Mouse (Mus musculus): Measurements from ENCODE around the gene Bmpr1b.

Gene Bmpr1b

DNA sequence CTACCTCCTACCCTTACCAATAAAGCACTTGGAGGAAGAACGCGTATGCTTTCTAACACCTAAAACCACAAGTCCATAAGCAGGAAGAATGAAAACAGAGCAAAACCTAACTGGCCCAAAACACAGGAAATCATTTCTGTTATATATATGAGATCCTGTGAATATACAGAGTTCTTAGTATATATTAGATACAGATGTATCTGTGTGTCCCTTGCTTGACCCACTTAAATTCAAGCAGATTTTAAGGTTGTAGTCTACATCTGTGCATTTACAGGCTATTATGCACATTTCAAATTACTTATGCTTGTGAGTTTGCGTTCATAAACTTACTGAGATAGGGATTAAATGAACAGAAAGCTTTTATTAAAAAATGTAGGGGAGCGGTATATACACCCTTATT lies 271.5 kb downstream of the Bmpr1b start:
- DNase-seq: no peak

DNA sequence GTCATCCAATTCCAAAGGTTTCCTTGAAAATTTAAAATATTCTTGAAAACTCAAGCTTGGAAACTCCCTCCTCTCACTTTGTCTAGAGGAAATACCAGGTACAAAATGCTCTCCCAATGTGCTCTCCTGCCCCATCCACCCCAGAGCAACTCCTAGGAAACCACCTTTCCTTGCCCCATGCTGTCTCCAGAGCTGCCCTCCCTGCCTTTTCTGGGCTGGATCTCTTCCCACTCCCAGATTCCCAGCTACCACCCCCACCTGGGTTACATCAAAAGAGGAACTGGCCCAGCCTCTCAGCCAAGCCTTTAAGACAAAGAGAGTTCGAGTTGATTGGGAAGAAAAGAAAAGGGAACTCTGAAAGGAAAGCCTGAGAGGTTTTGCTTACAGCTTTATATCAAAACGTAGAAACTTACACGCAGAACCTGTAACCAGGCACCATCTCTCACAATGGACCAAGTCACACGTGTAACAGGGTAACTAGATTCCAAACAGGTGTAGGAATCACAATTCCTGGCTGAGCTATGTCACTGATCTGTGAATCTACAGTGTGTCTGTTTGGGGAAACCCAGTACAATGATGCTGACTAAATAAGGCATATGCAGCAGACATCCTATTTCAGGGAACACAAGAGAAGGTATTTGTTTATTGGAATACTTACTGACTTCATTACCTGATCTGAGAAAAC lies 272.2 kb downstream of the Bmpr1b start:
- DNase-seq: no peak

DNA sequence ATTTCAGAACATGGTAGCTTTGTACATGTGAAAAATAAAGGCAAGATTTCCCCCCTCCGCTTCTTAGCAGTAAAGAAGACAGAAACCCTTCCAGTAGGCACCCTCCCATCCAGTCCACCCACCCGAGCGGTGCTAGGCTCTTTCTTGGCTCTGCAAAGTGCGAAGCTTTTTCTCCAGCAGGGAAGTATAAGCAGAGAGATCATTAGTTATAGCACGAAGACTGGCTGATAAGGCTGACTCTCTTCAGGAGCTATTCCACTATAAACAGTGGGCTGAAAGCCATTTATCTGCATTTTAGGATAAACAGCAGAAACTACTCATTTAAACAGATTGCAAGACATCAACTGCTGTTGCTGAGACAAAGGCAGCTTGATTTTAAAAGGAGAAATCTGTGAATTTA lies 274.1 kb downstream of the Bmpr1b start:
- no peak for DNase-seq

DNA sequence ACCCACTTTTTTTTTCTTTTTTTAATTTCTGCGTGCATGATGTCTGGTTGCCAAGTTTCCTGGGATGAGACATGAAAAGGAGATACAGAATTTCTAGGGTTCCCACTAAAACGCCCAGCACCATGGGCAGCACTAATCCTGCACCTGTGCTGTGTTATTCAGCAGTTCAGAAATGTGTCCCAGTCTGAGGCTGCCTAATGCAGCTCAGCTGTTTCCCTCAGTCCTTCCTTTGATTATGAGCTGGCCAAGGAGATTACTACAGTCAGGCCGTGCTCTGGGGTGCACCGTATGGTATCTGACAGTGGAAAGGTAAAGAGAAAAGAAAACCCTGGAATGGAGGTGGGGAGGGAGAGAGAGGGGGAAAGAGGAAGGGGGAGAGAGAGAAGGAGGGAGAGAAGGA lies 278.6 kb downstream of the Bmpr1b start:
- no peak for DNase-seq

DNA sequence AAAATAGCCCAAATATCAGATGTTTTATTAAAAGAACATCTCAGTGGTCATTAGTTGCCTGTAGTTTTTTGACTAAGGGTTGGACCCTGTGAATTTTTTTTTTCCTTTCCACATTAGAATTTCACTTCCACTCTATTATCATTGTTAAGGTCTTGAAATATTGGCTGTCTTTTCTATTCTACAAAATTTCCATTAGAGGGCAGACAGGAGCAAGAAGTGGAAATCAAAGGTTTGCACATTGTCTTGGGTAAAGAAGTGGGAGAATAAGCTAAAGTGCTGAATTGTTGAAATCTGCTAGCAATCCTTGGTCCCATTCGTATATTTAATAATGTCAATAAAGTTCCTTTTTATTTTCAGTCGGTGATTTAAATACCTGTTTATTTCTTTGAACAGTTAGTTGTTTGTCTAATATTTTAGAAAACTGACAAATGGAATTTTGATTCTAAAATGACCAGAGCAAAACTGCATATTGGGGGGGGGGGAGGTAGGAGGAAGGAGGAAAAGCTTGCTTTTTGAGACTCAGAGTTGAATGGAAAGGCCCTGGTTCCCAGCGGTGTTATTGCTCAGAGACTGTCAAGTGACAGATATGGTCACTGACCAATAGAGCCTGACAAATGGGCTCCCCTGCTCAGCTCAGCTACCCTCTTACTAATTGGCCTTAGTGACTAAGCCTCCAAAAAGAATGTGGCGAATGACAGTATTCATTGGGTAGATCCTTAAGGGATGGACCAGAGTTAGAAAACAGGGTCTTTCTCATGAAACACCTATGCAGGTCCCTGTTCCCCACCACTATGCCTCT lies 281.6 kb downstream of the Bmpr1b start:
- no peak for DNase-seq

DNA sequence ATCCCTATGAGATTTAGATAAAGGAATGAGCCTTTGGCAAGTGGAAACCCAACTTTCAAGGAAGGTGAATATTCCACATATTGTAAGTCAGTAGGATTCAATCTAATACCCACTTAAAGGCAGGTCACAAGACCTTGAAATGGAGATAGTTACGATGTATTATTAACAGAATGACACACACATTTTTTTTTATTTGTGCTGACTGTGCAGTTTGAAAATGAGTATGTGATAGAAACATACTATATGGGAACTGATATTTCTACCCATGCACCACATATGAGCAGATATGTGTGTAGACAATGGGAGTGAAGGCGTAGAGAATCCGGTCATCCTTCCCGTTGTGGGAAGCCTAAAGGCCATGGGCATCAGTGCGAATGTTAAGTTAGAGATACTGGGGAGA lies 285.0 kb downstream of the Bmpr1b start:
- DNase-seq: no peak

DNA sequence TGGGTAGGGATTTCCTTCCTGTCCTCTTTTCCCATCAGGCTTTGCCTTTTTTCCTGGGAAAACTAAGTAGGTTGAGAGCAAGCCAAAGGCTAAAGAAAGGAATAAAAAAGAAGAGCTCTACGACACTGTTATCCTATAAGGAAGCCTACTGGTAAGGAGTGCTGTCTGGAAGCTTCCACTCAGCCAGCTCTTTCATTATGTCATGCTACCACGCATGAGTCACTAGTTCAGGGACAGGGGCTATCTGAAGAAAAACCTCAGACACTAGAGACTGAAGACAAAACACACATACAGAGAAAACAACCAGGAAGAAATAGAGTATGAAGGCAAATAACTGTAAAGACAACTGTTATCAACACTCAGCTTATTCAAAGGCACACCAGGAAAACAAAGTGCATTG lies 286.7 kb downstream of the Bmpr1b start:
- DNase-seq: no peak

DNA sequence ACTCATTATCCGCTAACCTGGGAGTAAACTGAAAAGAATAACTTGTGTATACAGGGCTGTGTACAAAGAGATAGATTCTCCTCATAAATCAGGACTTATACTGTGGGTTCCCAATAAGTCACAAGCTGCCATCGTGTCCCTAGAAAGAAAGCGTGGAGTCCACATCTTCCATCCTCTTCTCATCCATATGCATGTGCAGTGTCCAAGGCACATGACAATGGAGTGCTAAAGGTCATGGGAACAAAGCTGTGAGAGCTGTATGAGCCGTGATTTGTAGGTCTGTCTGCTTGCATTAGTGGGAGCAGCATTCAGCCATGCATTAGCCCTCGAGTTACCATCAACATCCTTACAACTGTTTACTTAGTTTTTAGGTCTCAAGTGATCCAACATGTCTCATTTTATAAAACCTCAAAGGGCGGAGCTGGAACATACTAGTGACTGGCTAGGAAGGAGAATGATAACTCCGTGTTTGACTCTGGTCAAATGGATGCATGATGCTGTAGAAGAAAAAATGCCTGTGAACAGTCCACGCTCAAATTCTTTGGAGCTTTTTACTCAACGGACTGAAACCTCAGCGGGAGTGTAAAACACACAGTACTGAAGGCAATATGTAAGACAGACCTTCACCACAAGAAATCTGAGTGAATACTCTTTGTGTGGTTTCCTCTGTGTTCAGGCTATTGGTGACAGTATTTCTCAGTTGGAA lies 296.7 kb downstream of the Bmpr1b start:
- DNase-seq: no peak

DNA sequence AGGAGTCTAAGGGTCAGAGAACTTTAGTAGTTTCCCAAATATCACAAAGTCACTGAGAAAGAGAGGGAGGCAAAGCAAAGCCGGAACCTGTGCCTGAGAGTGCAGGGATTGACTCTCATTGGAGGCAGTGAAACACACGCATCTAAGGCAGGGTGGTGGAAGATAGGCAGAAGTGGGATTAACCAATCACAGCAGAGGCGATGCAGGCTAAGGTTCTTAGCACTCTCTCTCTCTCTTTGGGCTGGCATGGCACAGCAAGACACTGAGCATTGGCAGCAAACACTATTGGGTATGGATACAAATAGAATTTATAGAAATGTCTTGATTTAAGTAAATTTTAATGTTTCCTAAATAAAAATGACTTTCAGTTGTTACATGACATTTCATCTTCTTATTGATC lies 297.4 kb downstream of the Bmpr1b start:
- DNase-seq: no peak

DNA sequence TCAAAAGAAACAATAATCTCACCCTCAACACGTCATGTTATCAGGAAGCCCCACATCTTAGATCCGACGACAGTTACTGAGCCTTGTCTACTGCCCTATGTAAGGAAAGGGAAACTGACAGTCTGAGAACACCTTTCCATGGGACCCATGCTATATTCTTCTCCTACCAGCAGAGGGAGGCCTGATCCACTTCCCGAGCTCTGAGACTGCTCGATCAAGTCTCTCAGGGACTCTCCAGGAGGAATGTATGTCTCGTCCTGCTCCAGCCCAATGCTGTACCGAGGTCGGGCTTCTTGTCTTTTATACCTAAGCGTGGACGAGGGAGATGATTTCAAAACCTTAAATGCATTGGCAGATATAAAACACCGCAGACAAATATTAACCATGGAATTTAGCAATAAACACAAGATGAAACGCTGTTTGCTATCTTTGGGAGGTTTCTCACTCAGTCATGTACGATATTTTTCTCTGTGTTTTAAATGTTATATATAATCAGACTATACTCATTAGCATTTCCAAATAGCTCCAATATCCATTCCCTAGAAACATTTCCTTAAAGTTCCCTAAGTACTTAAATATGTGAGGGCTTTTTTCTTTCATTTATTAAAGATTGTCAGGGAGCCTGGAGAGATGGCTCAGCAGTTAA lies 306.3 kb downstream of the Bmpr1b start:
- DNase-seq: no peak

DNA sequence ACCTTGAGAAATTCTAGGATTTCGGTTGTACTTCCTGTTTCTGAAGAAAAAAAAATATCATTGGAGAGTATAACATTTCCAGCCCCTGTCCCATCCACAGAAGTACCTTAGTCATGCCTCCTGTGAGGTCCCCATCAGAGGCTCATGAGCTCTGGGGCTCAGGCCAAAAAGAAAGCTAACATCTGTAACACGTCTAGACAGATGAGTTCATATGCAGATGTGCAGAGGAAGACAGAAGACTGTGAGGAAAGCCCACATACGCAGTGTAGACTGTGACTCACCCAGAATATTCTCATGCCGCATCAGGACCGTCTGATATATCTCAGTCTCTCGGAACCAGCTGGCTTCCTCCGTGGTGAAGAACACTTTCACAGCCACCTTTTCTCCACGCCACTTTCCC lies 312.1 kb downstream of the Bmpr1b start:
- DNase-seq: no peak

DNA sequence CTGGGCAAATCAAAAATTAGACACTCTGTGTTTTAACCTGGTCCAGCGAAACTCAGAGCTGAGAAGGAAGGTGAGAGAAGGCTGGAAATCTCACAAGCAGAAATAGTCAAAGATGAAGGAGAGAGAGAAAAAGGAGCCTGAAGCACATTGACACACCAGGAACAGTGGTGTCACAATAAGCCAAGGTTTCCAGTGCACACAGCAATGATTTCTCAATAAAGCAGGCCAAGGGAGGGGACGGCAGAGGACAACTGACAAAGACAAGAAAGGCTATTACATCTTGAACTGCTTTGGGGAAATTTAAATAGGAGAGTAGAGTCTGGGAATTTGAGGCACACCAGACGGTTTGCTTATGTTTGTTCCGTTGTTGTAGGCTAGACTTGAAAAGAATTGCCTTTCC lies 314.9 kb downstream of the Bmpr1b start:
- DNase-seq: no peak

DNA sequence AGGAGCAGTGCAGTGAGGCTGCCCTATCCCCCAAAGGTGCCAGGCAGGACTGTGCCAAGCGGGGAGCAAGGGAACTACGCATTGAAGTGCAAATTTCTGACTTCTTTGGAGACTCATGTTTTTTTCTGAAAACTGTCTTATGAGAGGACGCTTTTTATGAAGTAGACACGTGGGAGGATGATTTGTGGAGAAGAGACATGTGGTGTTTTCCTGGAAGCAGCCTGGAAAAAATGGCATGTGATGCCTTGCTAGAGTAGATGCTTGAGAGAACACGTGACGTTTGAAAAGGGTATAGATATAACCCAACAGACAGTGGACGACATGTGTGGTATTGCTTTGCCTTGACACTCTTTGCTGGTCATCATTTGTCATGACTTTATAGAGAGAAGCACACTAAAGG lies 319.1 kb downstream of the Bmpr1b start:
- no peak for DNase-seq

DNA sequence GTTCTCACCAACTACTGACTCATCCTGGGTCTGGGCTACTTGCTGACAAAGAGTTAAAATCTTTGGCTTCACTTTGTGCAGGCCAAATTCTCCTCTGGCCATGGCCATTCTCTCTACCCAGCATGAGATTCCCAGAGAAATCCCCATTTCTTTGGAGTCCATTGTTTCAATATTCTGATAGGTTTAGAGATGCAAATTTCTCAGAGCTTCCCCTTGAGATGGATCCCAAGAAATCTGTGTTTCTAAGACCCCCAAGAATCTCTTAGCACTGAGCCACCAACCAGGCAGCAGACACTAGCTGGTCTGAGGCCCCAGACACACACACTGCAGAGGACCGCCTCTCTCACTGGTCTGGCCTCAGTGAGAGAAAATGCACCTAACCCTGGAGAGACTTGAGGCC lies 320.0 kb downstream of the Bmpr1b start:
- no peak for DNase-seq

DNA sequence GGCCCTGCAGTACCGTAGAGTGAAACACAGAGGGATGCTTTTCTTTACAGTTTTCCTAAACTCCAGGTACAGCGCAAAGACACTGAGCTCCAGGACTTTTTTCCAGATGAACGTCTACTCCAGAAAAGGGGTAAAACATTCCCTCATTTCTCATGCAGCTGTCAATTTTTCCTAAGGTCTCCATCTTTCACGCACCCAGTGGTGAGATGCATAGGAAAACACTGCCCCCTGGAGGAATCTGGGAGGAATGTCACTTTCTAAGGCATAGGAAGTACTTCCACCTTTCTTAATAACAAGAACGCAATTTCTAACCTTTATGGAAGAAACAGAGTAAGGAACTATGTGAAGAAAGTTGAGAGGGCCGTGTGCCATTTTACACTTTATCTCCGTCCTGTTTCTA lies 330.4 kb downstream of the Bmpr1b start:
- DNase-seq: no peak

DNA sequence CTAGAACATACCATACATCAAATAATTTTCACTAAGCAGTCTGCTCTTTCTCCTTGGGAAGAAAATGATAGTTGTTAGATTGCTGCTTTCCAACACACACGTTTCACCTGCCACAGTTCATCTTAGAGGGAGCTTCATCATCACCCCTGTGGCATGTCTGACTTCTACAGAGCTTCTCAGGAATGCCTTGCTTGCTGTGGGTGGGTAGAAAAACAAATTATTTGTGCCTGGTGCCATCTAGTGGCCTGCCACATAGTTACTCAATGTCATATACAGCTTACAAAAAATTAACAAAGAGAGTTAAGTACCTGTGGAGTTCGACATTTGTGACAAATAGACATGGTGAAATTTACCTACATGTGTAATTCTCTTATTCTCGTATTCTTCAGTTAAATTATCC lies 338.1 kb downstream of the Bmpr1b start:
- no peak for DNase-seq

DNA sequence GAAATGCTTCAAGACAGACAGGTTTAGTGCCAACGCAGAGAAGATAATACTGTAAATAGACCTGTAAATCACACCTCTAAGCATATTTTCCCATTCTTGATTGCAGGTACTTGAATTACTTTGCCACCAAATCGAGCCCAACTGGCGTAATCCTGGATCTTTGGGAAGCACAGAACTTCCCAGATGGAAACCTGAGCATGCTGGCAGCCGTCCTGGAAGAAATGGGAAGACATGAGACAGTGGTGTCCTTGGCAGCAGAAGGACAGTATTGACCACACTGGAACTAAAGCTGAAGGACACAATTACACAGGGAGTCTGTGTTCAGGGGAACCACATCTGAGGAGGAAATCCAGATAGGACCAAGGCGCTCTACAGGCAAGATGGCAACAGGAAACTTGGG lies 340.9 kb downstream of the Bmpr1b start:
- no peak for DNase-seq

DNA sequence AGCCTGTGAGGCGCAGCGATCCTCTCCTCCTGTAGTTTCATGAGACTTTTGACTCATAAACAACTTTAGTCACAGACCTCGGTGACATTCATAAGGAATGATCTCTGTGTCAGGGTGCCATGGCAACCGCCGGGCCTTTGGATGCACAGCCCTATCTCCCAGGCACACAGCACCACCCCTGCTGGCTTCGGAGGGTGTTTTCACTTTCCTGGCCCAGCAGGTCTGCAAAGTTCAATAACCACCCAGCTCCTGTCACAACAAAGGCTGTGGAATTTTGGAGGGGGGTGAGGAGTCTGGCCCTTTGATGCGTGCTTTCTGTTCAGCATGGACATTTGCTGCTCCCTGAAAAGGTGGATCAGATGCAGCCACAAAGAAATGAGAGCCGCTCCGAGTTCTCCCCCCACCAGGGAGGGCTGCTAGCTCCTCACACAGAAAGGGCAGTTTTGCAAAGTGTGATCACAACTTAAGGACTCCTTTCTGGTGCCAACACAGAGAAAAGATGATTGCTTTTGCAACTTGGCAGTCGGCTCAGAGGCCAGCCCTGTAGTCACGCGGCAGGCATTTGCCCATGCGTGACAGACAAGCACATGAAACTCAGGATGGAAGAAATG lies 349.8 kb downstream of the Bmpr1b start:
- peak; percentile 85 for DNase-seq

DNA sequence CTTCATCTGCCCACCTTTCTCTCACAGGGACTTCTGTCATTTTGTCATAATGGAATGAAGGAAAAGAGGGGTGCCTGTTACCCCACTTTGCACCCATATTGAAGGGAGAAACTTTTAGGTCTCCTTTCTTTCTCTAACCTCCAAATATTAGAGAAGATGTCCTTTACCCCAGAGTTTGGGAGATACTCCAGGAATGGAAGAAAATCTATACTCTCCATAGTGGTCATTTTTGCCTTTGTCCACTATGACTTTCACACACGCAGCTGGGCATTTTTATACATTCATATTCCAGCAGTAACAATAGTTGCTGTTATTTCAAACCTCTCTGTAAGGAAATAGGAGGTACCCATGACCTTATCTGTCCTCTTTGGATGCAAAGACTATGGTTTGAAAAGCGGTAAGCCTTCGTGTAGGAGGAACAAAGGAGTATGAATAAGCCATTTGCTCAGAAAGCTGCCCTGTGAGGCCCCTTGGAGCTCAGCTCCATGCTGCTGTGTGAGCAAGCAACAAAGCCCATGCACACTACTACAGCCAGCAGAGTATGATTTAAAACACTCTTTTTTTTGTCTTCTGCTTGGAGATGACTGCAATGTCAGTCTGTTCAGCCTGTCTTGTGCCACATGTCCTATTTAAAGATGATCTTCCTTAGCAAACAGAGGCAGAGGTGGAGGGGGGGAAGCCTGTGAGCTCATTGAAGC lies 350.5 kb downstream of the Bmpr1b start:
- DNase-seq: peak; percentile 15

DNA sequence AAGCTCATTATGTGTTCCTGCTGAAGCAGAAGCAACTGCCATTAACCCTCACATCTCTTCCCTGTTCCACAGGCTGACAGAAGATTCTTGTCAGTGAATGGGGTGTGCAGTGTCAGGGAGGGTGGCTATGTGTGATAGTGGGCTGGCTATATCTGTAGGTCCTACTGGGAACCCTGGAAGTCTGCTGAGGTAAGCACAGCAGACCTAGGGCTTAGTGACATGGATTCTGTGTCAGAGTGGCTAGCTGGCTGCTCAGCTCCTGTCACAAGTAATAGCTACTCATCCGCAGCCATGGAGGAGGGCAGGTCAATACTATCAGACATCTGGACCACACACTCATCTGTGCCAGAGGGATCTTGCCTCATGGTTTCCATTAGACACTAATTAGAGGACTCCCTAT lies 354.4 kb downstream of the Bmpr1b start:
- DNase-seq: peak; percentile 54

DNA sequence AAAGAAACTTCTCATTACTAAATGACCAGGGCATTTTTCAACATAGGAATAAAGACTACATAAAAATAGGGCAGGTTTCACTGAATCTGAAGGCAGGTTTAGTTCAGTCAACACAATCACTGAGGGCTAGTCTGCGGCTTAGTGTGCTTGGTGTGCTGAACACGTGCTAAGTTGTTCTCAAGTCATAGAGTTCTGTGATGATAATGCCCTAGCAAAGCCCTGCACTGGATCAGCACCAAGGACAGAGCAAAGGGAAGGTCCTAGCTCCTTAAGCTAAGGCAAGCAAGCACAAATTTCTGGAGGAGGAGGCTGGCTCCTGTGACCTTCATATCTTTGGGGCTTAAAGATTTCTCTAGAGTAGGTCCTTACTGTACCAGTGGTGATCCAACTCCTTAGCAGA lies 357.9 kb downstream of the Bmpr1b start:
- peak; percentile 56 for DNase-seq

DNA sequence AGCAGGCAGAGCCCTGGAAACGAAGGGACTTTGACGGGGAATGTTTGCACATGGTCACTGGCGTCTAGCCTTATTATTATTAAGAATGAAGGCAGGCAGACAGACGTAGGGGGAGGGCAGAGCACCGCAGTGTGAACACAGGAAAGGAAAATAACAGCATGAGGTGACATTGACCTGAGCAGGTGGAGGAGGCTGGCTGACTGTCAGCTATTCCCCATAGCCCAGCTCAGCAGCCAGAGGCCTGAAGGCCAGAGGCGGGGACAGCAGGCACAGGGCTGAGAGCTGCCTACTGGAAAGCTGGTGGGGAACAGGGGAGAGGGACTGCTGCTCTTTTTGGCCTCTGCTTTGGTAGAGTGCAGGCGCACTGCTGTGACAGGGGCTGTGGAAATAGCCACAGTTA lies 358.3 kb downstream of the Bmpr1b start:
- DNase-seq: peak; percentile 76

DNA sequence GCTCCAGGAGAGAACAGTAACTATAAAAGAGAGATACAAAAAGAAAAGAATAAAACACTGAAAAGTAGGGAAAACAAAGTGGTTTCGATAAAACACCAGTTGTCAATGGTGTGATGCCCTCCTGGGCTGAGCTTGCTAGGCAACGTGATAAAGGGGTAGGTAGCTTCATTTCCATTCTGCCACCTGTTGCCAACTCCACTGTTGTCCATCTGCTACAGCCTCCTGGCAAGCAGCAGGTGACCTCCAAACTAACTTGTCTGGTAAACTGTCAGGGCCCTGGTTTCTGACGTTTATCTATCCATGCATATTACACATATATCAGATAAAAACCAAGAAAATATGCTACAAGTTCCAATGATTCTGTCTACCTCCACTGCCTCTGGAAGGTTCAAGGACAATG lies 359.6 kb downstream of the Bmpr1b start:
- no peak for DNase-seq

Measured in heart, adult 11 months (tissue).